Mouse (Mus musculus) lung, postnatal 36 days (tissue): Measurements from ENCODE around the gene Pin4.

Experiments
- DNase-seq: peaks from one replicate; pipeline ENCODE4 v3.0.0; 2022; ENCODE audit warnings: mixed read lengths

The Pin4 gene

DNA sequence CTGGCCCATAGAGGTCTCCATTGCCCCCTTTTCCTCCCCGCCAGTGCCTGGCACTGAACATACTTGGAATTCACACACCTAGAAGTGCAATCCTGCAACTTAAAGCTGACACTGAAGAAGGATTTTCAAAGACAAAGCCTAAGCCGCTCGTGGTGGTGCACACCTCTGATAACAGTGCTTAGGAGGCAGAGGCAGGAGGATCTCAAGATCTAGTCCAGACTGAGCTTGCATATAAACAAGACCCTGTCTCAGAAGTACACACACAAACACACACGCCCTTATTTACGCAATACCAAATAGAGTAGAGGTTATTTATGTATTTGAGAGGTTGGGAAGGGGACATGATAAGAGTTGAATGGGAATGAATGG is 38.2 kb downstream of the Pin4 start:
- DNase-seq = no peak

DNA sequence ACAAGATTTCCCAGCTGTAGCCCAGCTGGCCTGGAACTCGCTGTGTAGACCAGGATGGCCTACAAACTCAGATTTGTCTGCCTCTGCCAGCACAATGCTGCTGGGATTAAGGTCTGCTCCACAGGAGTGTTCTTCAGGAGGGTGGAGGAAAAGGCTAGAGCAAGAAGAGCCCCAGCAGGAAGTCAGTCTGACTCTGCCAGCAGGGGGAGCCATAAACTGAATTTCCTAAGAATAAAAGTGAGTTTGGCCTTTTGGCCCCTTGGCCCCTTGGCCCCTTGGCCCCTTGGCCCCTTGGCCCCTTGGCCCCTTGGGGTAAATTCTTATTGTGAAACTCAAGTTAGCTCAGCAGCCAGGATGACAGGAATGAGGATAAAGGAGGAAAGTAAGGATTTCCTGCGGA is 40.5 kb downstream of the Pin4 start:
- peak; percentile 64 for DNase-seq

DNA sequence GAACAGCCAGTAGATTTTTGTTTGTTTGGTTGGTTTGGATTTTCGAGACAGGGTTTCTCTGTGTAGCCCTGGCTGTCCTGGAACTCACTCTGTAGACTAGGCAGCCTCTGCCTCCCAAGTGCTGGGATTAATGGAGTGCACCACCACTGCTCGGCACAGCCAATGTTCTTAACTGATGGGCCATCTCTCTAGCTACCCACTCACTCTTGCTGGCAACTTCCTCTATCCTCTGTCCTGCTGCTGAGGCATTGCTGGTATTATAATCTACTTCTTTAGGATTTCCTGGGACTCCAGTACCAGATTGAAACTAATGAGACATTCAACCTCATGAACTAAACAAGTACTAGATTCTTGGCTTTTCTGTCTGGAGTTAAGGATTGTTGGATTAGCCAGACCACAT is 41.3 kb downstream of the Pin4 start:
- no peak for DNase-seq

DNA sequence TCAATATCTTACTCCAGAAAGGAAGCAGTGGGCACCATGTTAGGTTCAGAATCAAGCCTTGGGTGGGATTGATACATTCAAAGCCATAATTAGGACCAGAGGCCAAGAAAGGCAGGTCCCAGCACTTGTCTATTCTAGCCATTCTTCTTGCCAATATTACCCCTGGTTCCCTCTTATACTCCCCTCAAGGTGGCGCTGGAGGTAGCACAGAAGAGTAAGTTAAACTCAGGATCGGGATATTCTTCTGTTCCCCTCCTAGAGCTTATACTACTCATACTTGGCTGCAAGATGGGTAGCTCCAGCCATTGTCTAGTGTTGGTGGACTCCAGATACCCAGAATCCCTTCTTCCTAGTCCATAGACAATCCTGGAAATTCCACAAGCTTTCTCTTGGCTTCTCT is 43.8 kb downstream of the Pin4 start:
- peak; percentile 11 for DNase-seq

DNA sequence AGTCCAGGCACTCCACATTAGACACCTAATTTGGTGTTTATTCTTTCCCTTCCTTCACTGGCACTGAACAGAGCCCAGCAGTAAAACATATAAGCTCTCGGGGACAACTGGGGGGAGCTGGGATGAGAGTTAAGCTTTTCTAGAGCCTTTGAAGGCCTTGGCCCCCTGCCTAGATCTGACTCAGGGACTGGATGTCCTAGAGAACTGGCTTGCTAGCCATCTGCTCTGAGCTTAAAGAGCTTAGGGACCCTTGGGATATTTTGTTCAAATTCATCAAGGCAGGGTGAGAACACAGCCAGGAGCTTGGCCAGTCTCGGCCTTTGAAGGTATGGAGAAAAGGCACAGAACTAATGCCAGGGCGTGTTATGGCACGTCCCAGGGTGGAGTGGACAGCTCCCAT is 44.3 kb downstream of the Pin4 start:
- DNase-seq = no peak

DNA sequence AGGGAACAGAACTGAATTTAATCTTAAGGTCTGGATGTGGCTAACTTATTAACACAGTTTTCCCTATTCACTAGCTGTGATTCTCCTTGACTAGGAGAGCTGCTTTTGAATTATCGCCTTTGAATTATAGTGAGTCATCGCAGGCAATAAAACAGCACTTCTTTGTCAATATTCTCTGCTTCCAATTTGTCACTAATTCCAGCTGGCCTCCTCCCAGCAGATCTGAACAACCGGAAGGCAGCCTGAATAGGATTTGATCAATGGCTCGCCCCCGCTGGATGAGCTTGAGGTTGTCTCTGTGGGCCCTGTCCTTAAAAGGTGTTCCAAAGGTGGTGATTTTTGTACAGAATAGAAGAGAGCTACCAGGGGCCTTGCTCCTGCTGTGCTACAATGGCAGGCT is 47.3 kb downstream of the Pin4 start:
- no peak for DNase-seq

DNA sequence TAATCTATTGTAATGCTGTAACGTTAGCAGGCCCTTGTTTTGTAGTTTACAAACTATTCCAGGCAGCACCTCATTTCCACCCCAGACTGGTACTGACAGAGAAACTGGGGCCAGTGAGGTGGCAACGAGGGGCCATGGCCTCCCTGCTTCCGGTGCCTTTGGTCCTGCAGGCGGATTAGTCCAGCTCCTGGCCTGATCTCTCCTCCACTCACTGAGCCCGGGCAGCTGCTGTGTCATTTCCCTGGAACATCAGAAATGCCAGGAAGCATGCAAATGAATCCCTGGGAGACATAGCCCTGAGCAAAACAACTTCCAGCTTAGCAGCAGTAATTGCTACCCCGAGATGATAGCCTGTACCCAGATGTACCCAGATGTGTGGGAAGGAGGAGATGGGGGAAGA is 47.7 kb downstream of the Pin4 start:
- no peak for DNase-seq

DNA sequence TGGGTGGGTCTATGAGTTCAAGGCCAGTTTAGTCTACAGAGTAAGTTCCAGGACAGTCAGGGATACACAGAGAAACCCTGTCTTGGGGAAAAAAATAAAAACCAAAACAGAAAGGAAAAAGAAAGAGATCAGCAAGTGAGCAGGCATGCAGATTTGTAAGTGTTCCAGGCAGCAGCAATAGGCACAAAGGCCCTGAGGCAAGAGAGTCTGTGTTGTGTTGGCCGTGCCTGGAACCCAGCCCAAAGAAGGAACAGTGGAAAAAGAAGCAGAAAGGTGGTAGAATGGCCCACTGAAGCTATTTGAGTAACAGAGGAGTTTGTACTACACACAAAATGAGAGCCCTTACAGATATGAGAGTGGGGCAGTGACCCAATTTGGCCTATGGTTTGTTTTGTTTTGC is 50.5 kb downstream of the Pin4 start:
- no peak for DNase-seq

DNA sequence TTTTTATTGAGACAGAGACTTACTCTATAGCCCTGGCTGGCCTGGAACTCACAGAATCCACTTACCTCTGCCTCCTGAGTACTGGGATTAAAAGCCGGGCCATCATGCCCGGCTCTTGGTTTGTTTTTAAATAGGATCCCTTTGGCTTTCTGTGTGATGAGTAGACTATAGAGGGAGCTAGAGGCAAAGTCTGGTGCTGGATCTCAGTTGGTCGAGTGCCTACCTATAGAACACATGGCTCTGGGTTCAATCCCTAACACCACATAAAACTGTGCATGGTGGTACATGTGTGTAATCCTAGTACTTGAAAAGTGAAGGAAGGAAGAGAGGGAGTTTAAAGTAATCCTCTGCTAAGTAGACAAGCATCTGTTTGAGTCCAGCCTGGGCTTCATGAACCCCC is 50.9 kb downstream of the Pin4 start:
- DNase-seq = no peak

DNA sequence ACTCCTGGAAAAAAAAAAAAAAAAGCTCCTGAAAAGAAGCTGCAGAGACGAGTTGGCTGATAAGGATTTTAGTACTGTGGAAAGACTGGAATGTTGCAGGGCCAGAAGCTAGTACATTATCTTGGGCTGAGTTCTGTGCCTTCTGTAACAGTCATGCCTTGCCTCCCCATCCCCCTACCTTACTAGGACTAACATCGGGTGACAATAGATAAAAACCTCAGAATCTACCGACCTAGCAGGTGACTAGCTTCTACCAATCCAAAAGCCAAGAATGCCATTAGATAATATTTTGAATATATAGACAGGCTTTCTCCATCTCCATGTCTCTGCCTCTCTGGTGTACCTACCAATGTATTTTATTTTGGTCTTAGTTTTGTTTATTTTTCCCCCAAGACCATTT is 51.7 kb downstream of the Pin4 start:
- DNase-seq = no peak

DNA sequence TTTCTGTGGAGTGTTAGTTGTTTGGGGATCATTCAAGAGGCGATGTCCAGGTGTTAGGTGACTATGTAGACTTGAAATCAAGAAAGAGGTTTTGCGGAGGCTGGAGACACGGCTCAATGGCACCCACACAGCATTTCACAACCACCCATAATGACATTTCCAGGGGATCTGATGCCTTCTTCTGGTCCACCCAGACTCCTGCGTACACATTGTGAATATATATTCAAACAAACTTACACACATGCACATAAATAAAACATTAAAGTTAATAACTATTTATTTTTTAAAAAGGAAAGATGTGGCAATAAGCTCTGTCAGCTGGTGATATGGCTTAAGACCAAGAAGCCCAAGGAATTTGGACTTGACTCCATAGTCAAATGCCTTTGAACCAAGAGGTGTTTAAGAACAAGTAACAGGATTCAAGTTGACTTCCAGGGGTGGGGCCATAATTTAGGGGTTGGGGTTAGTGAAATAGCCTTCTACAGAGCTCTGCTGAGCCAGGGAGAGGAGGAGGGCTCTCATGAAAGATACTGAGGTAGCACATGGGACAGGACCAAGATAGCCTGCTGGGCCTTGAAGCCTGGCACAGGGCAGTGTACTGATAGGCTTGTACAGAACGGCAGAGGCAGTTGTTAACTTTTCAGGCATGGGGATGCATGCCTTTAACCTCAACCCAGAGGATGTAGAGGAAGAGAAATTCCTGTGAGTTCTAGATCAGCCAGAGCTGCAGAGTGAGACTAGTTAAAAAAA is 56.5 kb downstream of the Pin4 start:
- peak; percentile 30 for DNase-seq
